Mouse (Mus musculus) MEL (cell line): ENCODE results near the gene Foxj2. TPM values are rescaled to one million over a fixed set of nuclear protein-coding genes. Genes with fewer than 3 reads are reported as not detected.

ENCODE experiments used
- DNase-seq: peaks from one replicate; pipeline ENCODE4 v3.0.0; 2011; ENCODE audit warnings: low read depth, low spot score
- H3K27ac ChIP-seq: 2 replicates; pipeline ENCODE4 v1.5.1; 2012; ENCODE audit warnings: low read depth, mild to moderate bottlenecking, control low read depth, low read length, moderate library complexity; ENCODE audit not compliant: control insufficient read depth
- H3K27me3 ChIP-seq, 2 experiments: fragments of 150-350 bp in 1 of 2; sonication (generic) in 1 of 2; 2 replicates each; pipeline ENCODE4 v1.6.1; 2012; ENCODE audit warnings: low read length in 2 of 2, mild to moderate bottlenecking in 2 of 2, improper control_type of control experiment in 1 of 2, moderate library complexity in 1 of 2; ENCODE audit not compliant: insufficient read depth in 2 of 2, control insufficient read depth in 1 of 2
- H3K36me3 ChIP-seq, 2 experiments: 2 replicates each; pipeline ENCODE4 v1.6.1; 2012 to 2014; ENCODE audit warnings: low read length in 2 of 2, improper control_type of control experiment in 1 of 2, inconsistent platforms in 1 of 2, mild to moderate bottlenecking in 1 of 2; ENCODE audit not compliant: insufficient read depth in 2 of 2, control insufficient read depth in 1 of 2
- H3K4me1 ChIP-seq, 2 experiments: fragments of 150-350 bp in 1 of 2; sonication (generic) in 1 of 2; 2 replicates each; pipeline ENCODE4 v1.6.1; 2012; ENCODE audit warnings: low read length in 2 of 2, improper control_type of control experiment in 1 of 2, mild to moderate bottlenecking in 1 of 2; ENCODE audit not compliant: insufficient read depth in 2 of 2, control insufficient read depth in 1 of 2
- H3K4me3 ChIP-seq, 2 experiments: fragments of 150-350 bp in 1 of 2; sonication (generic) in 1 of 2; 2 replicates each; pipeline ENCODE4 v1.5.1; 2012; ENCODE audit warnings: low read depth in 2 of 2, low read length in 2 of 2, mild to moderate bottlenecking in 2 of 2, moderate library complexity in 2 of 2, control low read depth in 1 of 2, improper control_type of control experiment in 1 of 2; ENCODE audit not compliant: control insufficient read depth in 1 of 2, insufficient read depth in 1 of 2
- H3K79me2 ChIP-seq: 2 replicates; pipeline ENCODE4 v1.6.1; 2012; ENCODE audit warnings: mild to moderate bottlenecking, low read length, moderate library complexity; ENCODE audit not compliant: control insufficient read depth, poor library complexity, insufficient read depth
- H3K9ac ChIP-seq: 2 replicates; pipeline ENCODE4 v1.6.1; 2012; ENCODE audit warnings: low read depth, mild to moderate bottlenecking, control low read depth, low read length, moderate library complexity; ENCODE audit not compliant: control insufficient read depth, poor library complexity, severe bottlenecking
- H3K9me3 ChIP-seq: fragments of 150-350 bp; sonication (generic); replicated peaks from 2 replicates; pipeline ENCODE4 v1.6.1; 2012; ENCODE audit warnings: mild to moderate bottlenecking, low read length, improper control_type of control experiment, moderate library complexity; ENCODE audit not compliant: insufficient read depth
- BHLHE40 ChIP-seq: IDR thresholded peaks from 2 replicates; pipeline ENCODE4 v1.6.1; 2012; ENCODE audit warnings: low read depth, mild to moderate bottlenecking, inconsistent platforms, low read length, improper control_type of control experiment, borderline replicate concordance
- CHD1 ChIP-seq: IDR thresholded peaks from 2 replicates; pipeline ENCODE4 v1.6.1; 2012; ENCODE audit warnings: low read depth, mild to moderate bottlenecking, inconsistent platforms, low read length, improper control_type of control experiment
- EP300 ChIP-seq, 2 experiments: IDR thresholded peaks; 2 replicates each; pipeline ENCODE4 v1.6.1; 2011; ENCODE audit warnings: improper control_type of control experiment in 2 of 2, low read length in 2 of 2, low read depth in 1 of 2, mild to moderate bottlenecking in 1 of 2
- ETS1 ChIP-seq: IDR thresholded peaks from 2 replicates; pipeline ENCODE4 v1.6.1; 2012; ENCODE audit warnings: low read depth, mild to moderate bottlenecking, inconsistent platforms, low read length, improper control_type of control experiment, moderate library complexity
- GATA1 ChIP-seq: IDR thresholded peaks from 2 replicates; pipeline ENCODE4 v1.6.1; 2011; ENCODE audit warnings: low read depth, low read length, improper control_type of control experiment
- HCFC1 ChIP-seq: IDR thresholded peaks from 2 replicates; pipeline ENCODE4 v1.6.1; 2012; ENCODE audit warnings: low read depth, mild to moderate bottlenecking, inconsistent platforms, low read length, improper control_type of control experiment, moderate library complexity
- JUND ChIP-seq: IDR thresholded peaks from 2 replicates; pipeline ENCODE4 v1.6.1; 2011; ENCODE audit warnings: low read depth, mild to moderate bottlenecking, improper control_type of control experiment, low read length
- MAFK ChIP-seq: IDR thresholded peaks from 2 replicates; pipeline ENCODE4 v1.6.1; 2011; ENCODE audit warnings: low read depth, mild to moderate bottlenecking, low read length, improper control_type of control experiment, borderline replicate concordance
- MAX ChIP-seq: IDR thresholded peaks from 2 replicates; pipeline ENCODE4 v1.6.1; 2011; ENCODE audit warnings: low read length, improper control_type of control experiment
- MAZ ChIP-seq: IDR thresholded peaks from 2 replicates; pipeline ENCODE4 v1.6.1; 2012; ENCODE audit warnings: low read depth, mild to moderate bottlenecking, inconsistent platforms, low read length, improper control_type of control experiment
- MEF2A ChIP-seq: IDR thresholded peaks from 2 replicates; pipeline ENCODE4 v1.6.1; 2014; ENCODE audit warnings: low read depth, mild to moderate bottlenecking, inconsistent platforms, low read length, improper control_type of control experiment; ENCODE audit not compliant: poor library complexity, insufficient replicate concordance, severe bottlenecking; ENCODE audit errors: extremely low read depth
- MYB ChIP-seq: IDR thresholded peaks from 2 replicates; pipeline ENCODE4 v1.6.1; 2011; ENCODE audit warnings: mild to moderate bottlenecking, low read depth, low read length, improper control_type of control experiment
- MYC ChIP-seq: IDR thresholded peaks from 2 replicates; pipeline ENCODE4 v1.6.1; 2011; ENCODE audit warnings: low read depth, mild to moderate bottlenecking, low read length, improper control_type of control experiment, moderate library complexity
- NRF1 ChIP-seq: IDR thresholded peaks from 2 replicates; pipeline ENCODE4 v1.6.1; 2014; ENCODE audit warnings: low read depth, mild to moderate bottlenecking, inconsistent platforms, low read length, improper control_type of control experiment, moderate library complexity; ENCODE audit not compliant: poor library complexity, insufficient read depth, severe bottlenecking
- POLR2AphosphoS2 ChIP-seq: IDR thresholded peaks from 2 replicates; pipeline ENCODE4 v1.6.1; 2011; ENCODE audit warnings: low read length, improper control_type of control experiment
- POLR2AphosphoS5 ChIP-seq: IDR thresholded peaks from 2 replicates; pipeline ENCODE4 v1.6.1; 2012; ENCODE audit warnings: low read depth, borderline replicate concordance, mild to moderate bottlenecking, inconsistent platforms, low read length, moderate library complexity, mixed read lengths
- RAD21 ChIP-seq: IDR thresholded peaks from 2 replicates; pipeline ENCODE4 v1.6.1; 2011; ENCODE audit warnings: mild to moderate bottlenecking, low read depth, low read length, improper control_type of control experiment
- RCOR1 ChIP-seq: IDR thresholded peaks from 2 replicates; pipeline ENCODE4 v1.6.1; 2012; ENCODE audit warnings: low read depth, mild to moderate bottlenecking, inconsistent platforms, low read length, improper control_type of control experiment
- SIN3A ChIP-seq: IDR thresholded peaks from 2 replicates; pipeline ENCODE4 v1.6.1; 2012; ENCODE audit warnings: low read length, improper control_type of control experiment, inconsistent platforms
- SMC3 ChIP-seq: IDR thresholded peaks from 2 replicates; pipeline ENCODE4 v1.6.1; 2011; ENCODE audit warnings: low read depth, low read length, improper control_type of control experiment
- TAL1 ChIP-seq: IDR thresholded peaks from 2 replicates; pipeline ENCODE4 v1.6.1; 2012; ENCODE audit warnings: mild to moderate bottlenecking, inconsistent platforms, low read length, moderate library complexity, mixed read lengths
- TBP ChIP-seq: IDR thresholded peaks from 2 replicates; pipeline ENCODE4 v1.8.0; 2011; ENCODE audit warnings: low read depth, low read length, improper control_type of control experiment
- TCF12 ChIP-seq: IDR thresholded peaks from 2 replicates; pipeline ENCODE4 v1.6.1; 2014; ENCODE audit warnings: low read depth, mild to moderate bottlenecking, inconsistent platforms, low read length, improper control_type of control experiment, moderate library complexity
- USF2 ChIP-seq, 2 experiments: IDR thresholded peaks; 2 replicates each; pipeline ENCODE4 v1.6.1; 2011 to 2012; ENCODE audit warnings: improper control_type of control experiment in 2 of 2, low read length in 2 of 2, borderline replicate concordance in 1 of 2, inconsistent platforms in 1 of 2, low read depth in 1 of 2, mild to moderate bottlenecking in 1 of 2; ENCODE audit not compliant: insufficient read depth in 1 of 2
- ZC3H11A ChIP-seq: IDR thresholded peaks from 2 replicates; pipeline ENCODE4 v1.6.1; 2012; ENCODE audit warnings: low read depth, mild to moderate bottlenecking, inconsistent platforms, low read length, improper control_type of control experiment
- ZKSCAN1 ChIP-seq: IDR thresholded peaks from 2 replicates; pipeline ENCODE4 v1.6.1; 2012; ENCODE audit warnings: low read depth, mild to moderate bottlenecking, inconsistent platforms, low read length, improper control_type of control experiment, moderate library complexity
- ZNF384 ChIP-seq: IDR thresholded peaks from 2 replicates; pipeline ENCODE4 v1.6.1; 2012; ENCODE audit warnings: low read depth, mild to moderate bottlenecking, inconsistent platforms, low read length, improper control_type of control experiment
- polyA plus RNA-seq, 2 experiments: library from polyadenylated mRNA; stranded (reverse) in 1 of 2; unstranded in 1 of 2; fragments of >175 nt in 1 of 2; fragments of >200 nt in 1 of 2; gene quantifications; 2 replicates each; pipeline versions ENCODE4 v1.2.1 to v1.2.4; 2012; ENCODE audit warnings: low replicate concordance in 2 of 2, low read depth in 1 of 2; ENCODE audit not compliant: insufficient read length in 2 of 2, insufficient read depth in 1 of 2, missing spikeins in 1 of 2
- total RNA-seq: library from RNA; depleted of rRNA; stranded (reverse); fragments of 300-350 nt; gene quantifications from 2 replicates; pipeline ENCODE4 v1.2.3, GENCODE M21; 2012

Foxj2 gene
- total and polyA plus RNA-seq, 3 experiments = 2.2 to 8.6 TPM; not detected in 1

DNA sequence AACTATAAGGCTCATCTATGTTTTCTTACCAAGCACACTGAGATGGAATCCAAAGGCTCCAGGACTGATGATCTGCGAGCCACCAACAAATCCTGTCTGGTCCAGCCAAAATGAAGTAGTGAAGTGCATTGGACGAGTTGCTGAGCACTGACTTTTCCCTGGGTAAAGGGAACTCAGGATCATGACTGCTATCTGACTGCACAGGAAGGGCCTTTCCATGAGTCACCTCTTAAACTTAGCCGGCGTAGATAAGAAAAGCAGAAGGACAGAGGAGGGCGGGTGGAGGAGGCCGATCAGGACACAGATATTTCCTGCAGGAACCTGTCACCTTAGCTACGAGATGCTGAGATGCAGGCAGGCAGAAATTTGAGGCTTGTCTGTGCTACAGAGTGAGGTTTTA lies 36.2 kb downstream of the Foxj2 start, which contains the start of gene C3ar1:
Gene C3ar1, minus strand, starts transcription at position 207 of the 400 bp plus-strand sequence.
- peaks cover 0 to 17% of the 10 kb centered on the region in 2 experiments; a peak in 2 of 4 replicates for H3K36me3 ChIP-seq
- H3K9ac ChIP-seq = no peak within 1 kb of the TSS
- H3K4me1 ChIP-seq = peaks cover 0 to 15% of the 10 kb centered on the region in 2 experiments; a peak in 3 of 4 replicates
- H3K9me3 ChIP-seq = no peaks in the 10 kb centered on the region
- H3K79me2 ChIP-seq = no peaks in the 10 kb centered on the region
- no peak for TF ChIP-seq SMC3
- peak; percentile 27; the same call in 1 of the 2 replicates for TF ChIP-seq MYB
- peak; percentile 37; the same call in 1 of the 2 replicates for TF ChIP-seq ZNF384
- no peak for TF ChIP-seq POLR2AphosphoS5
- TF ChIP-seq NRF1 = no peak
- TF ChIP-seq TBP = no peak
- peak; percentile 84; the same call in 1 of the 2 replicates for TF ChIP-seq MAZ
- TF ChIP-seq CHD1 = no peak
- peak; percentile 17; the same call in 1 of the 2 replicates for TF ChIP-seq MAFK
- peak; percentile 95 for TF ChIP-seq ETS1
- 0 out of 2 replicates have a peak, but pooled peaks have one; percentile 27 for TF ChIP-seq BHLHE40
- peak; percentile 87 for TF ChIP-seq TCF12
- no peak for TF ChIP-seq ZKSCAN1
- TF ChIP-seq GATA1 = peak; percentile 97
- no peak for TF ChIP-seq USF2 (IDR thresholded peaks at IDR 0.05; ENCODE audit: borderline replicate concordance in 1 of 2, insufficient read depth in 1 of 2, low read depth in 1 of 2, low read length in 2 of 2)
- no peak for TF ChIP-seq HCFC1
- 0 out of 2 replicates have a peak, but pooled peaks have one; percentile 6 for TF ChIP-seq ZC3H11A
- TF ChIP-seq MEF2A = peak; percentile 80; the same call in 1 of the 2 replicates
- peak; percentile 94 for TF ChIP-seq JUND
- peak; percentile 93 for TF ChIP-seq RCOR1
- no peak for TF ChIP-seq MAX
- peak; percentile 80 for TF ChIP-seq SIN3A
- TF ChIP-seq RAD21 = no peak
- TF ChIP-seq TAL1 = peak; percentile 89
- no peak for TF ChIP-seq MYC
- no peak for TF ChIP-seq POLR2AphosphoS2
- peak; percentile 95 to 99 for TF ChIP-seq EP300 (IDR thresholded peaks at IDR 0.05; ENCODE audit: low read depth in 1 of 2, low read length in 2 of 2)
- no peak within 1 kb of the TSS for H3K4me3 ChIP-seq
- H3K27ac ChIP-seq = peak within 1 kb of the TSS; percentile 61
- H3K27me3 ChIP-seq = no peaks in the 10 kb centered on the region
- peak; percentile 93 for DNase-seq
